Mouse (Mus musculus): ENCODE measurements around the gene Tshb. TPM values are rescaled to one million over a fixed set of nuclear protein-coding genes. Genes with fewer than 3 reads are reported as not detected.

Tshb gene
- polyA plus RNA-seq, 1 experiment from 2014 or later = 0.04 TPM

- DNase-seq (ENCODE audit: low spot score) = no peak
- Histone ChIP-seq H3K27ac (replicated peaks; ENCODE audit: low read depth, low read length) (no peak overlapping the region), H3K4me1 (ENCODE audit: control insufficient read depth, insufficient read depth, low read length) (no peaks in the 10 kb centered on the region), H3K4me2 (ENCODE audit: low read depth, low read length) (no peak overlapping the region), H3K9me3 (replicated peaks; ENCODE audit: control insufficient read depth, low read length) (no peaks in the 10 kb centered on the region), H3K9ac (replicated peaks; ENCODE audit: low read length) (no peak overlapping the region), H3K36me3 (replicated peaks; ENCODE audit: control insufficient read depth, insufficient read depth, low read depth, low read length) (no peaks in the 10 kb centered on the region), H3K27me3 (ENCODE audit: control insufficient read depth, insufficient read depth, low read length) (no peaks in the 10 kb centered on the region), H3K4me3 (ENCODE audit: low read depth, low read length) (no peak overlapping the region)
- ATAC-seq (replicated peaks; ENCODE audit: insufficient number of reproducible peaks, low FRiP score, low TSS enrichment, low read depth) = no peak
- 92% methylated on average over 4 of the region's 4 CpGs for WGBS
These were observed 36.3 kb downstream of the Tshb start for GRCm38 (mm10) chr3:102746174-102746573.

DNA sequence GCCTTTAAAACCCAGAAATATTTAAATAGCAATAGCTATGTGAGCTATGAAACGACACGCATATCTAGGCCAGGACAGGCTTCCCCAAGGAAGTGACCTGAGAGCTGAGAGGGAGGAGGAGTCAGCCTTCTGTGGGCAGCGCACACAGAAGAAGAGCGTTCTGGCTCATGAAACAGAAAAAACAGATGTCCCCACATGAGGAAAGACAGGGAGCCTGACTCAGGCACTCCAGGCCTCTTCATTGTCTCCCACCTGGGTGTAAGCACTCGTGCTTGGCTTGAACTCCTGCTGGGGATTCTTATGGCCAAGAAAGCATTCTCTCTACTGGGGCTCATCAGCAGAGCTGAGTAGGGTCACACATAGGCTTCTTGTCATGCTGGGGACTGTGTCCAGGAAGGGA is 37.9 kb downstream of the Tshb start:
- whole genome bisulfite sequencing = 46% methylated on average over 5 of the region's 5 CpGs
- Histone ChIP-seq H3K9ac (replicated peaks; ENCODE audit: low read length) (no peak overlapping the region), H3K36me3 (replicated peaks; ENCODE audit: control insufficient read depth, insufficient read depth, low read depth, low read length) (no peaks in the 10 kb centered on the region), H3K27me3 (ENCODE audit: control insufficient read depth, insufficient read depth, low read length) (no peaks in the 10 kb centered on the region), H3K4me1 (ENCODE audit: control insufficient read depth, insufficient read depth, low read length) (no peaks in the 10 kb centered on the region), H3K4me3 (ENCODE audit: low read depth, low read length) (no peak overlapping the region), H3K27ac (replicated peaks; ENCODE audit: low read depth, low read length) (no peak overlapping the region), H3K4me2 (ENCODE audit: low read depth, low read length) (no peak overlapping the region), H3K9me3 (replicated peaks; ENCODE audit: control insufficient read depth, low read length) (no peaks in the 10 kb centered on the region)
- DNase-seq (ENCODE audit: low spot score) = no peak
- ATAC-seq (replicated peaks; ENCODE audit: insufficient number of reproducible peaks, low FRiP score, low TSS enrichment, low read depth) = no peak

GRCm38 (mm10) chr3:102743781-102744471 is 38.6 kb downstream of the Tshb start:
- ATAC-seq (replicated peaks; ENCODE audit: insufficient number of reproducible peaks, low FRiP score, low TSS enrichment, low read depth) (no peak), DNase-seq (ENCODE audit: low spot score) (peak; percentile 6)
- no peaks in the 10 kb centered on the region for H3K9me3 ChIP-seq (replicated peaks; ENCODE audit: control insufficient read depth, low read length)
- no peak overlapping the region for H3K4me3 ChIP-seq (ENCODE audit: low read depth, low read length)
- H3K4me1 ChIP-seq (ENCODE audit: control insufficient read depth, insufficient read depth, low read length) = no peaks in the 10 kb centered on the region
- 69% methylated on average over 9 of the region's 9 CpGs for WGBS
- H3K9ac ChIP-seq (replicated peaks; ENCODE audit: low read length) = no peak overlapping the region
- no peak overlapping the region for H3K4me2 ChIP-seq (ENCODE audit: low read depth, low read length)
- H3K27ac ChIP-seq (replicated peaks; ENCODE audit: low read depth, low read length) = no peak overlapping the region
- no peaks in the 10 kb centered on the region for H3K27me3 ChIP-seq (ENCODE audit: control insufficient read depth, insufficient read depth, low read length)
- no peaks in the 10 kb centered on the region for H3K36me3 ChIP-seq (replicated peaks; ENCODE audit: control insufficient read depth, insufficient read depth, low read depth, low read length)

- H3K4me2 ChIP-seq (ENCODE audit: low read depth, low read length) = no peak overlapping the region
- no peaks in the 10 kb centered on the region for H3K4me1 ChIP-seq (ENCODE audit: control insufficient read depth, insufficient read depth, low read length)
- H3K9ac ChIP-seq (replicated peaks; ENCODE audit: low read length) = no peak overlapping the region
- DNase-seq (ENCODE audit: low spot score) (no peak), ATAC-seq (replicated peaks; ENCODE audit: insufficient number of reproducible peaks, low FRiP score, low TSS enrichment, low read depth) (no peak)
- H3K4me3 ChIP-seq (ENCODE audit: low read depth, low read length) = no peak overlapping the region
- H3K27ac ChIP-seq (replicated peaks; ENCODE audit: low read depth, low read length) = no peak overlapping the region
- H3K9me3 ChIP-seq (replicated peaks; ENCODE audit: control insufficient read depth, low read length) = no peaks in the 10 kb centered on the region
- no peaks in the 10 kb centered on the region for H3K27me3 ChIP-seq (ENCODE audit: control insufficient read depth, insufficient read depth, low read length)
- no peaks in the 10 kb centered on the region for H3K36me3 ChIP-seq (replicated peaks; ENCODE audit: control insufficient read depth, insufficient read depth, low read depth, low read length)
- WGBS = 73% methylated on average over 4 of the region's 4 CpGs
These were observed 39.3 kb downstream of the Tshb start for GRCm38 (mm10) chr3:102743202-102743601.

- Histone ChIP-seq H3K4me3 (ENCODE audit: low read depth, low read length) (no peak overlapping the region), H3K4me1 (ENCODE audit: control insufficient read depth, insufficient read depth, low read length) (no peaks in the 10 kb centered on the region), H3K9ac (replicated peaks; ENCODE audit: low read length) (no peak overlapping the region), H3K9me3 (replicated peaks; ENCODE audit: control insufficient read depth, low read length) (no peaks in the 10 kb centered on the region), H3K4me2 (ENCODE audit: low read depth, low read length) (no peak overlapping the region), H3K27ac (replicated peaks; ENCODE audit: low read depth, low read length) (no peak overlapping the region), H3K36me3 (replicated peaks; ENCODE audit: control insufficient read depth, insufficient read depth, low read depth, low read length) (no peaks in the 10 kb centered on the region), H3K27me3 (ENCODE audit: control insufficient read depth, insufficient read depth, low read length) (no peaks in the 10 kb centered on the region)
- DNase-seq (ENCODE audit: low spot score) (peak; percentile 9), ATAC-seq (replicated peaks; ENCODE audit: insufficient number of reproducible peaks, low FRiP score, low TSS enrichment, low read depth) (no peak)
- WGBS = 82% methylated on average over 4 of the region's 4 CpGs
These were observed 39.8 kb downstream of the Tshb start for GRCm38 (mm10) chr3:102742725-102743124.

GRCm38 (mm10) chr3:102738926-102739325 is 43.6 kb downstream of the Tshb start:
- H3K36me3 ChIP-seq (replicated peaks; ENCODE audit: control insufficient read depth, insufficient read depth, low read depth, low read length) = no peaks in the 10 kb centered on the region
- DNase-seq (ENCODE audit: low spot score) (no peak), ATAC-seq (replicated peaks; ENCODE audit: insufficient number of reproducible peaks, low FRiP score, low TSS enrichment, low read depth) (no peak)
- no peak overlapping the region for H3K4me3 ChIP-seq (ENCODE audit: low read depth, low read length)
- no peak overlapping the region for H3K9ac ChIP-seq (replicated peaks; ENCODE audit: low read length)
- no peaks in the 10 kb centered on the region for H3K27me3 ChIP-seq (ENCODE audit: control insufficient read depth, insufficient read depth, low read length)
- H3K4me2 ChIP-seq (ENCODE audit: low read depth, low read length) = no peak overlapping the region
- H3K4me1 ChIP-seq (ENCODE audit: control insufficient read depth, insufficient read depth, low read length) = no peaks in the 10 kb centered on the region; the same call in 1 of the 2 replicates
- no peaks in the 10 kb centered on the region for H3K9me3 ChIP-seq (replicated peaks; ENCODE audit: control insufficient read depth, low read length)
- no peak overlapping the region for H3K27ac ChIP-seq (replicated peaks; ENCODE audit: low read depth, low read length)
- 89% methylated on average over 6 of the region's 6 CpGs for WGBS

GRCm38 (mm10) chr3:102738161-102738901 is 44.2 kb downstream of the Tshb start:
- ATAC-seq (replicated peaks; ENCODE audit: insufficient number of reproducible peaks, low FRiP score, low TSS enrichment, low read depth) = no peak
- no peaks in the 10 kb centered on the region; the same call in 1 of the 2 replicates for H3K4me1 ChIP-seq (ENCODE audit: control insufficient read depth, insufficient read depth, low read length)

DNA sequence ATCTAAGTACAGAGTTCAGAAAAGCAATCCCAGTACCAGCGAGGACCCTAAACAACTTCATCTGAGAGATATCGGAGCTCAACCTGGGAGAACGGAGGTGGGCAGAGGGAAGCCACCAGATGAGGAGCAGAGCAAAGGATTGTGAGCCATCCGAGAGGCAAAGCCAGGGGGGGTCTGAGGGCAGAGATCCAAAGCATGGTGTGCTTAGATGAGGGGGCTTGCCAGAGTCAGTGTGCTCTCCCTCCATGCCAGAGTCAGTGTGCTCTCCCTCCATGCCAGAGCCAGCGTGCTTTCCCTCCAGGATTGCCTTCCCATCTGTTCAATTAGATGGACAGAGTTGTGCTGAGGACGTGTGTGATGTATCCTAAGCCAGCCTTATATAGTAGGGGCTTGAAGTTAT is 45.4 kb downstream of the Tshb start:
- H3K27me3 ChIP-seq (ENCODE audit: control insufficient read depth, insufficient read depth, low read length) = no peaks in the 10 kb centered on the region
- no peaks in the 10 kb centered on the region for H3K36me3 ChIP-seq (replicated peaks; ENCODE audit: control insufficient read depth, insufficient read depth, low read depth, low read length)
- H3K4me3 ChIP-seq (ENCODE audit: low read depth, low read length) = no peak overlapping the region
- ATAC-seq (replicated peaks; ENCODE audit: insufficient number of reproducible peaks, low FRiP score, low TSS enrichment, low read depth) = no peak
- DNase-seq (ENCODE audit: low spot score) = no peak
- H3K9ac ChIP-seq (replicated peaks; ENCODE audit: low read length) = no peak overlapping the region
- WGBS = 78% methylated on average over 6 of the region's 6 CpGs
- no peak overlapping the region for H3K4me2 ChIP-seq (ENCODE audit: low read depth, low read length)
- H3K9me3 ChIP-seq (replicated peaks; ENCODE audit: control insufficient read depth, low read length) = no peaks in the 10 kb centered on the region
- no peak overlapping the region for H3K27ac ChIP-seq (replicated peaks; ENCODE audit: low read depth, low read length)
- H3K4me1 ChIP-seq (ENCODE audit: control insufficient read depth, insufficient read depth, low read length) = no peaks in the 10 kb centered on the region; the same call in 1 of the 2 replicates

More at GRCm38 (mm10) chr3:102738161-102738901, 44.2 kb downstream of the Tshb start:
- Histone ChIP-seq H3K36me3 (replicated peaks; ENCODE audit: control insufficient read depth, insufficient read depth, low read depth, low read length) (no peaks in the 10 kb centered on the region), H3K4me3 (ENCODE audit: low read depth, low read length) (no peak overlapping the region), H3K27ac (replicated peaks; ENCODE audit: low read depth, low read length) (no peak overlapping the region), H3K9me3 (replicated peaks; ENCODE audit: control insufficient read depth, low read length) (no peaks in the 10 kb centered on the region), H3K27me3 (ENCODE audit: control insufficient read depth, insufficient read depth, low read length) (no peaks in the 10 kb centered on the region), H3K4me2 (ENCODE audit: low read depth, low read length) (no peak overlapping the region), H3K9ac (replicated peaks; ENCODE audit: low read length) (no peak overlapping the region)
- 79% methylated on average over 10 of the region's 10 CpGs for WGBS
- no peak for DNase-seq (ENCODE audit: low spot score)

All from embryonic facial prominence, embryonic 11.5 days (tissue).